Mouse (Mus musculus): ENCODE results near the gene Crybg2. TPM values are rescaled to one million over a fixed set of nuclear protein-coding genes. Genes with fewer than 3 reads are reported as not detected.
A peak's percentile ranks its signal among the peaks of the same experiment; 100 is the strongest.

The Crybg2 gene
- polyA plus RNA-seq, 1 experiment from 2014 or later = 4.4 TPM

DNA sequence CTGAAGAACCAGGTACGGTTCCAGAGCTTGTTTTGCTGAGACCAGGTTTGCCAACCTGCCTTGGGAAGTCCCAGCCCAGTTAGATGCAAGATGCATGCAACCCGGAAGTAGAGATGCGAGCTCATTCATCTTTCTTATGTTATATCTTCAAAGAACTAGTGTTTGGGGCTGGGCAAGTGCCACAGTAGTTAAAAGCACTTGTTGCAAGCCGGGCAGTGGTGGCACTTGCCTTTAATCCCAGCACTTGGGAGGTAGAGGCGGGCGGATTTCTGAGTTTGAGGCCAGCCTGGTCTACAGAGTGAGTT is 30.6 kb downstream of the Crybg2 start:
- H3K4me3 ChIP-seq = no peak overlapping the region
- no peaks in the 10 kb centered on the region for H3K36me3 ChIP-seq
- H3K27me3 ChIP-seq (ENCODE audit: low read depth, poor library complexity, severe bottlenecking) = 0 out of 2 replicates have a peak, but pooled peaks cover 3% of the 10 kb centered on the region
- WGBS = 87% methylated on average over 6 of the region's 6 CpGs
- no peak for DNase-seq (ENCODE audit: low spot score)
- H3K27ac ChIP-seq = no peak overlapping the region
- no peaks in the 10 kb centered on the region for H3K4me1 ChIP-seq
- no peaks in the 10 kb centered on the region for H3K9me3 ChIP-seq (replicated peaks)

DNA sequence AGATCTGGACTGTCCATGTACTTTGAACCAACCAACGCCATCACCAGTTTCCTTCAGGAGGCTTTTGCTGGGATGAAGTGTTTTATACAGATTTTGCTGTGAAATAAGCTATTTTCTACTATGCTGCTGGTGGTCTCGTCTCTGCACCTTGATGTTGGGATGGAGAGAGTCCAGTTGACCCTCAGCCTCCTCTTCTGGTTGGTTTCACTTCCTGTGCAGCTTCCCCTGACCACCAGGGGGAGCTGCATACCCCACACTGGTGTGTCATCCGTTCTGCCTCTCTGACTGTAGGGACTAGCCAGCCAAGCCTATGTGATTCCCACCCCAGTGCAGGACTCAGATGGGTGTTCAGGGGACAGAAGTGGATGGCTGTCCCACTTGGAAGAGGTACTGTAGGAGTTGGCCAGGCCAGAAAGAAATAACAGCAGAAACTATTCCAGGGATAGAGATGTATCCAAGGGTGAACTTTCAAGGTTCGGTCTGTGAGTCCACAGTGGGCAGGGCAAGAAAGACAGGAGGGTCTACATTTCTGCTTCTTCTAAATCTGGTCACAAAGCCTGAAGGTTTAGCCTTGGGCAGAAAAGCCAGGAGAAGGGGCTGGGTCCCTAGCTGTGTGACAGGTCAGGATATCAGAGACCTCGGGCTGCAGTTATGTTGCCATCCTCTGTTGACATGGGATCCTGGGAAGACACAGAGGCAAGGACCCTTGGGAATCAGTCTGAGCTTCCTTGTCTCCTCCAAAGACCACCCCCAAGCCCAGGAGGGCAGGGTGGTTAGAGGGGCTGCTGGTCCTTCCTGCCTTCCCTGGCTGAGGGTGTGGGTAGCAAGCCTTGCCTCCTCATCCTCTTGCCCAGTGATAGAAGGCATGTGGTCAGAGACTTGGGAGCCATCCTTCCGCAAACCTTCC is 32.0 kb downstream of the Crybg2 start:
- peak; percentile 55 for DNase-seq (ENCODE audit: low spot score)

DNA sequence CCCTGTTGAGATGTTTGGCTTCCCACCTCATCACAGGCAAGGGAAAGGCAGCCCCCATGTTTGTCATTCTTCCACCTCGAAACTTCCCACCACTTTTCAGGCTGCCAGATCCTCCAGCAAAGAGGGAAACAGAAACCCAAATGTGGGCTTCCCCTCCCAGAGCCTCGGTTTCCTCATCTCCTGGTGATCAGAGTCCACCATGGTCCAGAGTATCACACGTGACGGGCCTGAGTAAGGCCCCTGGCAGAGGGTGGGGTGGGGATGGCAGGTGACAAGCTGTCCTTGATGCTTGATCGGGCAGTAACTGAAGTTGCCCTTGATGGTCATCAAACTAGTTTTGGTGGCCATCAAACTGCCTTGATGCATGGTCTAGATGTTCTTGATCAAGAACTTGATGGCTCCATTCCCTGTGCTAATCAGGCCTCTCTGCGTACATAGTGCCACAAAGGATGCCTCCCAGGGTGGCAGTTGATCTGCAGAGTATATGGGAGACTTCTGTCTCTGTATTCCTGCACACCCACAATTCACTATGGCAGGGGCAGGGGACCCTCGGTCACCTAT is 33.5 kb downstream of the Crybg2 start:
- Histone ChIP-seq H3K27me3 (ENCODE audit: low read depth, poor library complexity, severe bottlenecking) (0 out of 2 replicates have a peak, but pooled peaks cover under 1% of the 10 kb centered on the region), H3K4me1 (peaks cover 10% of the 10 kb centered on the region), H3K36me3 (no peaks in the 10 kb centered on the region), H3K27ac (no peak overlapping the region), H3K9me3 (replicated peaks) (no peaks in the 10 kb centered on the region), H3K4me3 (no peak overlapping the region)
- 86% methylated on average over 7 of the region's 7 CpGs for WGBS
- no peak for DNase-seq (ENCODE audit: low spot score)

More for the DNA sequence above, 32.0 kb downstream of the Crybg2 start:
- WGBS = 77% methylated on average over 6 of the region's 6 CpGs
- Histone ChIP-seq H3K27ac (no peak overlapping the region), H3K36me3 (no peaks in the 10 kb centered on the region), H3K27me3 (ENCODE audit: low read depth, poor library complexity, severe bottlenecking) (0 out of 2 replicates have a peak, but pooled peaks cover 3% of the 10 kb centered on the region), H3K4me1 (no peaks in the 10 kb centered on the region), H3K9me3 (replicated peaks) (no peaks in the 10 kb centered on the region), H3K4me3 (no peak overlapping the region)

DNA sequence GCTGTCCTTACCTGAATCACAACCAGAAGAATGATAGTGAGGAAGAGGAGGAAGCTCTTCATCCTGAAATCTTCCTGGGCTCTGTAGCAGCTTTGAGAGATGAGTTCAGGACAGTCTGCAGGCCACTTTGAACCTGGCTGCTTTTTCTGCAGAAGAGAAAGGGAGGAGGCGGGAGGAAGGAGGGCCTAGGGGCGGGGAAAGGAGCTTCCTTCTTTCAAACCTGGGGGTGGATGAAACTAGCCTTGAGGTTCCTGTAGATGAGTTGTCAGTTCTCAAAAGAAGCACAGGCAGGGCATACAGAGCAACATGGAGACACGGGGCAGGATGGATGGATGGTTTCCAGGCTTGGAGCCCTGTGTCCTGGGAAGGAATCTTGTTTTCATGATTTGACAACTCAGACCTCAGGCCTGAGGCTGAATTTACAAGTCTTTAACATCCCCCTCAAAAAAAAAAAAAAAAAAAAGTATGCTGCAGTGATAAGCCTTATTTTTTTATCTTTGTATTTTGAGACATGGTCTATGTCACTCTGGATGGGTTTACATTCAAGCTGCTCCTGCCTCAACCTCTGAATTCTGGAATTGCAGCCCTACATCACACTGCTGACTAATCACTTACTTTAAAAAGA is 34.4 kb downstream of the Crybg2 start, which contains the start of gene Cd52:
Gene Cd52, minus strand, starts transcription at position 160 of the 625 bp plus-strand sequence.
- H3K4me3 ChIP-seq = no peak within 1 kb of the TSS
- 67% methylated on average over 3 of the region's 3 CpGs for WGBS
- H3K9me3 ChIP-seq (replicated peaks) = no peaks in the 10 kb centered on the region
- no peaks in the 10 kb centered on the region for H3K27me3 ChIP-seq (ENCODE audit: low read depth, poor library complexity, severe bottlenecking)
- H3K36me3 ChIP-seq = no peaks in the 10 kb centered on the region
- peaks cover 10% of the 10 kb centered on the region for H3K4me1 ChIP-seq
- DNase-seq (ENCODE audit: low spot score) = no peak
- no peak within 1 kb of the TSS for H3K27ac ChIP-seq

DNA sequence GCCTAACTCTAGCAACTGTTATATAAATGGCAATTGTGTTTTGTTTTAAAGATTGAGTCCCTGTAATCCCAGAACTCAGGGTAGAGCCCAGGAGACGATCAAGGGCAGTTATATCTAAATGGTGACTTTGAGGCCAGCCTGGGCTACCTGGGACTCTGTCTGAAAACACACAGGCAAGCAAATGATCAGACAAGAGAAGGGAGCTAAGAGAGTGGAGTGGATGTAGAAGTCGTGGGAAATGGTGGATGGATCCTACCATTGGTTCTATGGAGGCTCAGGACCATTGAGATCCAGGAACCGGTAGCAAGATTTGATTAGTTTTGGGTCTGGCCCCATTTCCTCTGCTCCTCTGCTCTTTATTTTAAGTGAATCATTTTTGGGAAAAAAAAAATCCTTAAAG is 35.5 kb downstream of the Crybg2 start:
- H3K9me3 ChIP-seq (replicated peaks) = no peaks in the 10 kb centered on the region
- H3K27me3 ChIP-seq (ENCODE audit: low read depth, poor library complexity, severe bottlenecking) = no peaks in the 10 kb centered on the region
- no peak overlapping the region for H3K27ac ChIP-seq
- no peak overlapping the region for H3K4me3 ChIP-seq
- H3K36me3 ChIP-seq = no peaks in the 10 kb centered on the region
- H3K4me1 ChIP-seq = peaks cover 10% of the 10 kb centered on the region
- DNase-seq (ENCODE audit: low spot score) = no peak
- 85% methylated on average over 3 of the region's 3 CpGs for WGBS

DNA sequence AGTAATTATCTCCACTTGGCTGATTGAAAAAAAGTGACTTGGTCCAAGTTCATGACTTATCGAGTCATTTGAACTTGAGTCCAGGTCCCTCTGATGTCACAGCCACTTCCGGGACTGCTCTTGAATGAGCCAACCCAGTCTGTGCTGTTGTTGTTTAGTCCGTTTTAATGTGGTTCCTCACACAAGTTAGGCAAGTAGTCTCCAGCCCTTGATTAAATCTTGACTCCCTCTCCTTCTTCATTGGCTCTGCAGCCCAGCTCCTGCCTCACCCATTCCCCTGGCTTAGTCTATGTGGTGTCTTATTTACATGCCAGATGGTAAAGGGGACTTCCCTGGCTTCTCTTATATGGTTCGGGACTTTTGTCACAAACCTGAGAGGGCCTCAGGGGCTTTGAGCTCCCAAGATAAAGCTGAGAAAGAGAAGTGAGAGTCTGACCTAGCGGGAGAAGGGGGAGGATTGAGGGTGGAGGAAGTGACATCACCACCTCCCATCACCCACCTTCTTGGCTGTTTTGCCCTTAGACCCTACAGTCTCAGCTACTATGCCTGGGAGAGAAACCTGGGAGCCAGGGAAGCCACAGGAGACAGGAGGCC is 36.5 kb downstream of the Crybg2 start:
- no peak for DNase-seq (ENCODE audit: low spot score)
- Histone ChIP-seq H3K9me3 (replicated peaks) (no peaks in the 10 kb centered on the region), H3K36me3 (no peaks in the 10 kb centered on the region), H3K4me3 (no peak overlapping the region), H3K27ac (no peak overlapping the region), H3K4me1 (peaks cover 10% of the 10 kb centered on the region), H3K27me3 (ENCODE audit: low read depth, poor library complexity, severe bottlenecking) (no peaks in the 10 kb centered on the region)
- 77% methylated on average over 5 of the region's 5 CpGs for WGBS

DNA sequence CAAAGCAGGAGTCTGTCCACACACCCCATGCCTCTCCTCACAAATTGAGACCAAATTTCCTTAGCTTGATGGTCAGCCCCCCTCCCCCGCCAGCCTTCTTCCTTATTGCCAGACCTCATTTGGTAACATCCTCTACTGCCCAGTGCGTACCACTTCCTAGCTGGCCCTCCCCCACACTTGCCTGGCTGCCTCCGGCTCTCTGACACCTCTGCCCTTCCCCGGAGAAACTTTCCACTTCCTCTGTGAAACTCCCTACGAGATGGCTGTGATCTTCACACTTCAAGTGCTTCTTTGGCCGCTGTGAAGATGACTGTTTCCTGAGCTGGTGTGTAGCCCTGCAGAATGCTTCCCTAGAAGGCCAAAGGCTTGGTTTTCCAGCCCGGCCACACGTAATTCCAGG is 38.0 kb downstream of the Crybg2 start:
- DNase-seq (ENCODE audit: low spot score) = no peak
- Histone ChIP-seq H3K4me3 (no peak overlapping the region), H3K36me3 (no peaks in the 10 kb centered on the region)

DNA sequence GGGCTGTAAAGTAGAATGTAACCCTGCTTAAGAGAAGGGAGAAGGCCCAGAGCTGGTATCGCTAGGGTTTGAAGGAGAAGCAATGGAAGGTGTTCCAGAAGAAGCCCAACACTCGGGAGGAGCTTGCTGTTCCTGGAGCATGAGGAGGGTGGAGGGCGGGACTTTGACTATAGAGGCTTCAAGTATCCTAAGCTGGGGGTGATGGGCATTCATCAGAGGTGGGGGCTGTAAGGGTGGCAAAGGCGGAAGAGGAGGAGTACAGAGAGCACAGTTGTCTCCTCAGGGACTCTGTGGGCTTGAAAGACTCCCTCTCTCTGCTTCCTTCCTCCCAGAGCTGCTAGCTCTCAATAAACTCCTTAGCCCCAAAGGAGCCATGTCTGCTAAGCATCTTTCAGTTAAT is 39.6 kb downstream of the Crybg2 start:
- Histone ChIP-seq H3K36me3 (no peaks in the 10 kb centered on the region), H3K27ac (no peak overlapping the region), H3K27me3 (ENCODE audit: low read depth, poor library complexity, severe bottlenecking) (no peaks in the 10 kb centered on the region), H3K4me1 (peaks cover 16% of the 10 kb centered on the region), H3K4me3 (no peak overlapping the region), H3K9me3 (replicated peaks) (no peaks in the 10 kb centered on the region)
- WGBS = 85% methylated on average over 4 of the region's 4 CpGs
- DNase-seq (ENCODE audit: low spot score) = no peak

More for the DNA sequence above, 38.0 kb downstream of the Crybg2 start:
- H3K9me3 ChIP-seq (replicated peaks) = no peaks in the 10 kb centered on the region
- H3K4me1 ChIP-seq = peaks cover 16% of the 10 kb centered on the region
- WGBS = 40% methylated on average over 8 of the region's 8 CpGs
- H3K27ac ChIP-seq = no peak overlapping the region
- H3K27me3 ChIP-seq (ENCODE audit: low read depth, poor library complexity, severe bottlenecking) = no peaks in the 10 kb centered on the region

DNA sequence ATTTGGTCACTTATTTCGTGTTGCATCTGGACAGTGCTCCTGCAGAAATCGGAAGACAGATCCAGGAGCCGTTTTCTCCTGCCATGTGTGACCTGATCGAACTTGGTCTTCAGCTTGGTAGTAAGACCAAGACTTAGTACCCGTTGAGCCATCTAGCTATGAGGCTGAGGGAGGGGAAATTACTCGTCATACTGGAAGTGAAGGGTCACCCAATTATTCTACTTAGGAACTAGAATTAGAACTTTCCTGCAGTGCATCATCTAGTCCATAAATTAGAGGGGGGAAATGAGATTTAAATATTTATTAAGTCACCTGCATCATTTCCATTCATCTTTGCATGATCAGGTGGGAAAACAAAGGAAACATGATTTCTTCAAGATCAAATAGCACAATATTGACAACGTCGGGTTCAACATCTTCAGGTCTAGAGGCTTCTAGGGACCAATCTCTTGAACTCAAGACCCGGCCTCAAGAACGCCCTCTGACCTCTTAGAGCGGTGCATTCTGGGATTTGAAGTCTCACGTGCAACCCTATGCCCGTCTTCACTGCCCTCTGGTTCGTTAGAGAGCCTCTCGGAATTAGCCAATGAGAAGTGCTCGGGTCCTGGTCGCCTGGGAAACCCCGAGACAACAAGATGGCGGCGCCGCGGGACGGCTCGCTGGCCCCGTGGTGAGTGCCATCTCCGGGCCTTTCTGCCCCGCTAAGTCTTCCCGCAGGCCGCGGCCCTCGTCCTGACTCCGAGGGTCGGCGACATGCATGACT is 41.5 kb downstream of the Crybg2 start, which contains the start of gene Ubxn11:
Gene Ubxn11, plus strand, starts transcription at position 592 of the 763 bp plus-strand sequence.
- Histone ChIP-seq H3K4me1 (peaks cover 27% of the 10 kb centered on the region), H3K36me3 (no peaks in the 10 kb centered on the region)

DNA sequence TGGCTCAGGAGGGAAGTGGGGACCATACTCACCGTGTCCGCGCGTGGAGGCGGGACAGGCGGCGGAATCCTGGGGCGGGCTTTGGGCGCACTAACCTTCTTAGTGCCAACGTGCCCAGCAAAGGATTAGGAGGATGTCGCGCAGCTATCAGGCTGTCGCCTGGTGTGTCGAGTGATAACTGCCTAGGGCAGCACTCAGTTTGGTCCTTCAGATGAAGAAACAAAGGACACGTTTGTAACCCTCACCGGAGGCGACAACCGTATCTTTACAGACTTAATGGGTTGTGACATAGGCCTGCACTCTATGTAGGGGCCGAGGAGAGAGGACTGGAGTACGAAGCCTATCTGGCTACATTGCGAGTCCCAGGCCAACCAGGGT is 42.1 kb downstream of the Crybg2 start:
- H3K36me3 ChIP-seq = no peaks in the 10 kb centered on the region
- no peaks in the 10 kb centered on the region for H3K9me3 ChIP-seq (replicated peaks)
- no peak for DNase-seq (ENCODE audit: low spot score)
- peak overlapping the region; percentile 84 for H3K4me3 ChIP-seq
- H3K4me1 ChIP-seq = peaks cover 29% of the 10 kb centered on the region
- WGBS = 5% methylated on average over 21 of the region's 21 CpGs
- peak overlapping the region; percentile 81 for H3K27ac ChIP-seq
- H3K27me3 ChIP-seq (ENCODE audit: low read depth, poor library complexity, severe bottlenecking) = no peaks in the 10 kb centered on the region

More for the DNA sequence above, 41.5 kb downstream of the Crybg2 start, which contains the start of gene Ubxn11:
- Histone ChIP-seq H3K27me3 (ENCODE audit: low read depth, poor library complexity, severe bottlenecking) (no peaks in the 10 kb centered on the region), H3K27ac (peak within 1 kb of the TSS; percentile 81), H3K9me3 (replicated peaks) (no peaks in the 10 kb centered on the region), H3K4me3 (peak within 1 kb of the TSS; percentile 84)
- DNase-seq (ENCODE audit: low spot score) = peak; percentile 88
- 17% methylated on average over 34 of the region's 34 CpGs for WGBS

DNA sequence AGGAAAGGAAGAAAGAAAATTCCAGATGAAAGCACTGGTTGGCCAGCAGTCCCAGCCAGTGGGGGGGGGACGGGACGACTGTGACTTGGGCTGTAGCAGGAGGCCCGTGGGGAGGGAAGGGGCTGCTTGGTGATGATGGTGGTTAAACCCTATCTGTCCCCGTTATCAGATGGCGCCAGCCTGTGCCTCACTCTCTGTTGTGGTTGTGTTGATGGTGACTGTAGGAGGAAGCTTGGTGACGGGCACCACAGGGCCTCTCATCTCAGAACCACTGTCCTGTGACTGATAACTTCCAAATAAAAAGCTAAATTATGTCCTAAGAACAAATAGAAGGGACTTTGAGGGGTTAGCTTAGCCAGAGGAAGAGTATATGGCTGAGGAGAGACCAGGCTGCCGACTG is 45.5 kb downstream of the Crybg2 start:
- 0 out of 2 replicates have a peak overlapping the region, but pooled peaks have one; percentile 7 for H3K27ac ChIP-seq
- no peaks in the 10 kb centered on the region for H3K9me3 ChIP-seq (replicated peaks)
- peaks cover 30% of the 10 kb centered on the region for H3K4me1 ChIP-seq
- no peak overlapping the region for H3K4me3 ChIP-seq
- no peak for DNase-seq (ENCODE audit: low spot score)
- WGBS = 78% methylated on average over 7 of the region's 7 CpGs
- H3K27me3 ChIP-seq (ENCODE audit: low read depth, poor library complexity, severe bottlenecking) = no peaks in the 10 kb centered on the region
- no peaks in the 10 kb centered on the region for H3K36me3 ChIP-seq

DNA sequence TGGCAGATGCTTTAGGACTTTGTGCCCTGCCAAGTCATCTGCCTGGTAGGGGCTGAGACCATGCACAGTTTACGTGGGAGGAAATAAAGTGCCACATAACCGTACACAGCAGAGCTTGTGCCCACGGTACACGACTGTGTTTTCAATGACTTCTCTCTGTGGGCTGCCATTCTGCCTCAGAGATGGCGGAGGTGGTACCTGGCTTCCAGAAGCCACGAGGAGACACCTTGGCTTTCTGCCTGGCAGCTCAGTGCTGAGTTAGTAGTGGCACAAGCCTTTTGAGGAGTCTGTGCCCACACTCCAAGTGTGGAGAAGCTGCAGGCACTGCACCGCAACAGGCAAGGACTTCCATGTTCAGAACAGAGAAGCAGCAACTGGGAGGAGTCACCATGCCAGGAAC is 47.1 kb downstream of the Crybg2 start:
- no peaks in the 10 kb centered on the region for H3K36me3 ChIP-seq
- peak overlapping the region; percentile 36; the same call in 1 of the 2 replicates for H3K27ac ChIP-seq
- WGBS = 88% methylated on average over 7 of the region's 7 CpGs
- no peaks in the 10 kb centered on the region for H3K27me3 ChIP-seq (ENCODE audit: low read depth, poor library complexity, severe bottlenecking)
- no peak overlapping the region for H3K4me3 ChIP-seq
- no peaks in the 10 kb centered on the region for H3K9me3 ChIP-seq (replicated peaks)
- H3K4me1 ChIP-seq = peaks cover 32% of the 10 kb centered on the region
- no peak for DNase-seq (ENCODE audit: low spot score)

All from limb, embryonic 10.5 days (tissue).